Mouse (Mus musculus): ENCODE results near the gene Spef1.
A peak's percentile ranks its signal among the peaks of the same experiment; 100 is the strongest.

Spef1 gene

GRCm38 (mm10) chr2:131171401-131172104, 15.5 kb downstream of the Spef1 start:
- DNase-seq = peak; percentile 72

- no peak for DNase-seq
Measured at GRCm38 (mm10) chr2:131170936-131171335, 16.1 kb downstream of the Spef1 start.

- no peak for DNase-seq
Measured at GRCm38 (mm10) chr2:131168914-131169313, 18.2 kb downstream of the Spef1 start.

- no peak for DNase-seq
Measured at GRCm38 (mm10) chr2:131167984-131168383, 19.1 kb downstream of the Spef1 start.

GRCm38 (mm10) chr2:131166172-131166571, 20.9 kb downstream of the Spef1 start:
- no peak for DNase-seq

- DNase-seq = no peak
Measured at GRCm38 (mm10) chr2:131163924-131164323, 23.2 kb downstream of the Spef1 start.

GRCm38 (mm10) chr2:131160671-131161111, 26.4 kb downstream of the Spef1 start:
- no peak for DNase-seq

- DNase-seq = peak; percentile 97
Measured at GRCm38 (mm10) chr2:131159938-131160581, 27.0 kb downstream of the Spef1 start, which contains the start of gene 1700037H04Rik. 1700037H04Rik (minus strand) TSS chr2:131160081.

- no peak for DNase-seq
Measured at GRCm38 (mm10) chr2:131159491-131159910, 27.6 kb downstream of the Spef1 start.

- no peak for DNase-seq
Measured at GRCm38 (mm10) chr2:131156987-131157386, 30.1 kb downstream of the Spef1 start.

- DNase-seq = no peak
Measured at GRCm38 (mm10) chr2:131154036-131154435, 33.0 kb downstream of the Spef1 start.

- no peak for DNase-seq
Measured at GRCm38 (mm10) chr2:131152166-131152730, 34.8 kb downstream of the Spef1 start.

- no peak for DNase-seq
Measured at GRCm38 (mm10) chr2:131149254-131149578, 37.9 kb downstream of the Spef1 start.

GRCm38 (mm10) chr2:131148353-131149253, 38.5 kb downstream of the Spef1 start:
- DNase-seq = no peak

GRCm38 (mm10) chr2:131147043-131147365, 40.1 kb downstream of the Spef1 start:
- DNase-seq = no peak

- DNase-seq = no peak
Measured at GRCm38 (mm10) chr2:131146193-131147042, 40.7 kb downstream of the Spef1 start.

- no peak for DNase-seq
Measured at GRCm38 (mm10) chr2:131145536-131145935, 41.5 kb downstream of the Spef1 start.

GRCm38 (mm10) chr2:131145121-131145520, 42.0 kb downstream of the Spef1 start:
- DNase-seq = no peak

GRCm38 (mm10) chr2:131143007-131143780, 43.9 kb downstream of the Spef1 start:
- DNase-seq = no peak

GRCm38 (mm10) chr2:131142592-131142991, 44.5 kb downstream of the Spef1 start:
- DNase-seq = peak; percentile 72

GRCm38 (mm10) chr2:131141336-131141986, 45.6 kb downstream of the Spef1 start:
- DNase-seq = no peak
